Mouse (Mus musculus): ENCODE results near the gene Majin. TPM values are rescaled to one million over a fixed set of nuclear protein-coding genes. Genes with fewer than 3 reads are reported as not detected.

The Majin gene
- polyA plus RNA-seq (2014; fragmentation: Nextera tagmentation; extraction: Ambion mirVana), result not detected in 2 replicates

- Histone ChIP-seq H3K36me3 (ENCODE audit: control insufficient read depth, insufficient read depth, low read length) (no peaks in the 10 kb centered on the region), H3K4me3 (ENCODE audit: control insufficient read depth in 1 of 2, insufficient read depth in 1 of 2, low read depth in 1 of 2, low read length in 2 of 2) (no peak within 1 kb of the TSS), H3K4me1 (ENCODE audit: control insufficient read depth in 2 of 2, insufficient read depth in 2 of 2, low read length in 2 of 2) (no peaks in the 10 kb centered on the region), H3K27ac (replicated peaks in 1 of 2; ENCODE audit: control insufficient read depth in 1 of 2, insufficient read depth in 1 of 2, low read depth in 2 of 2, low read length in 2 of 2) (no peak within 1 kb of the TSS), H3K9ac (ENCODE audit: low read length) (no peak within 1 kb of the TSS), H3K9me3 (ENCODE audit: control insufficient read depth, low read length) (no peaks in the 10 kb centered on the region), H3K27me3 (ENCODE audit: control insufficient read depth, insufficient read depth, low read length) (peaks cover 3% of the 10 kb centered on the region; the same call in 1 of the 2 replicates), H3K4me2 (ENCODE audit: low read length) (no peak within 1 kb of the TSS)
- 77% methylated on average over 23 of the region's 23 CpGs for WGBS
- no peak for ATAC-seq (ENCODE audit: insufficient number of reproducible peaks, insufficient read depth, low FRiP score, low read depth)
These were observed at the start of gene Majin for GRCm38 (mm10) chr19:6184131-6184530. Gene Majin, plus strand, starts transcription at chr19:6184388.

- H3K9ac ChIP-seq (ENCODE audit: low read length), result no peak overlapping the region
- no peak overlapping the region for H3K27ac ChIP-seq (replicated peaks in 1 of 2; ENCODE audit: control insufficient read depth in 1 of 2, insufficient read depth in 1 of 2, low read depth in 2 of 2, low read length in 2 of 2)
- no peaks in the 10 kb centered on the region for H3K27me3 ChIP-seq (ENCODE audit: control insufficient read depth, insufficient read depth, low read length)
- no peak overlapping the region for H3K4me2 ChIP-seq (ENCODE audit: low read length)
- no peak for ATAC-seq (ENCODE audit: insufficient number of reproducible peaks, insufficient read depth, low FRiP score, low read depth)
- WGBS, result 94% methylated on average over 3 of the region's 3 CpGs
- H3K4me1 ChIP-seq (ENCODE audit: control insufficient read depth in 2 of 2, insufficient read depth in 2 of 2, low read length in 2 of 2), result peaks cover 2 to 6% of the 10 kb centered on the region in 2 experiments; a peak in 3 of 4 replicates
- peaks cover 38% of the 10 kb centered on the region for H3K36me3 ChIP-seq (ENCODE audit: control insufficient read depth, insufficient read depth, low read length)
- no peak overlapping the region for H3K4me3 ChIP-seq (ENCODE audit: control insufficient read depth in 1 of 2, insufficient read depth in 1 of 2, low read depth in 1 of 2, low read length in 2 of 2)
- no peaks in the 10 kb centered on the region for H3K9me3 ChIP-seq (ENCODE audit: control insufficient read depth, low read length)
These were observed 47.8 kb upstream of the Majin start for GRCm38 (mm10) chr19:6136397-6136796.

GRCm38 (mm10) chr19:6139701-6140100 lies 44.5 kb upstream of the Majin start:
- peak overlapping the region; percentile 83; the same call in 1 of the 2 replicates for H3K9ac ChIP-seq (ENCODE audit: low read length)

GRCm38 (mm10) chr19:6140374-6140677 lies 43.9 kb upstream of the Majin start:
- ATAC-seq (ENCODE audit: insufficient number of reproducible peaks, insufficient read depth, low FRiP score, low read depth), result no peak

More at GRCm38 (mm10) chr19:6139701-6140100, 44.5 kb upstream of the Majin start:
- Histone ChIP-seq H3K4me3 (ENCODE audit: control insufficient read depth in 1 of 2, insufficient read depth in 1 of 2, low read depth in 1 of 2, low read length in 2 of 2) (peak overlapping the region in 1 of 2 experiments; percentile 78; a peak in 1 of 4 replicates), H3K4me2 (ENCODE audit: low read length) (peak overlapping the region; percentile 73), H3K4me1 (ENCODE audit: control insufficient read depth in 2 of 2, insufficient read depth in 2 of 2, low read length in 2 of 2) (peaks cover 4 to 11% of the 10 kb centered on the region in 2 experiments), H3K27ac (replicated peaks in 1 of 2; ENCODE audit: control insufficient read depth in 1 of 2, insufficient read depth in 1 of 2, low read depth in 2 of 2, low read length in 2 of 2) (no peak overlapping the region), H3K27me3 (ENCODE audit: control insufficient read depth, insufficient read depth, low read length) (no peaks in the 10 kb centered on the region), H3K36me3 (ENCODE audit: control insufficient read depth, insufficient read depth, low read length) (peaks cover 30% of the 10 kb centered on the region), H3K9me3 (ENCODE audit: control insufficient read depth, low read length) (no peaks in the 10 kb centered on the region)
- 92% methylated on average over 6 of the region's 6 CpGs for WGBS
- ATAC-seq (ENCODE audit: insufficient number of reproducible peaks, insufficient read depth, low FRiP score, low read depth), result no peak

GRCm38 (mm10) chr19:6140678-6141393 lies 43.4 kb upstream of the Majin start, which contains the start of gene Batf2:
Gene Batf2, plus strand, starts transcription at chr19:6140983.
- Histone ChIP-seq H3K27me3 (ENCODE audit: control insufficient read depth, insufficient read depth, low read length) (no peaks in the 10 kb centered on the region), H3K4me2 (ENCODE audit: low read length) (peak within 1 kb of the TSS; percentile 73), H3K4me3 (ENCODE audit: control insufficient read depth in 1 of 2, insufficient read depth in 1 of 2, low read depth in 1 of 2, low read length in 2 of 2) (peak within 1 kb of the TSS; percentile 65 to 78), H3K9me3 (ENCODE audit: control insufficient read depth, low read length) (no peaks in the 10 kb centered on the region), H3K36me3 (ENCODE audit: control insufficient read depth, insufficient read depth, low read length) (peaks cover 19% of the 10 kb centered on the region), H3K9ac (ENCODE audit: low read length) (peak within 1 kb of the TSS; percentile 83), H3K27ac (replicated peaks in 1 of 2; ENCODE audit: control insufficient read depth in 1 of 2, insufficient read depth in 1 of 2, low read depth in 2 of 2, low read length in 2 of 2) (peak within 1 kb of the TSS; percentile 94 to 95), H3K4me1 (ENCODE audit: control insufficient read depth in 2 of 2, insufficient read depth in 2 of 2, low read length in 2 of 2) (peaks cover 4 to 11% of the 10 kb centered on the region in 2 experiments)
- ATAC-seq (ENCODE audit: insufficient number of reproducible peaks, insufficient read depth, low FRiP score, low read depth), result peak; percentile 93
- WGBS, result under 1% methylated on average over 68 of the region's 68 CpGs

More at GRCm38 (mm10) chr19:6140374-6140677, 43.9 kb upstream of the Majin start:
- Histone ChIP-seq H3K9me3 (ENCODE audit: control insufficient read depth, low read length) (no peaks in the 10 kb centered on the region), H3K27me3 (ENCODE audit: control insufficient read depth, insufficient read depth, low read length) (no peaks in the 10 kb centered on the region), H3K27ac (replicated peaks in 1 of 2; ENCODE audit: control insufficient read depth in 1 of 2, insufficient read depth in 1 of 2, low read depth in 2 of 2, low read length in 2 of 2) (peak overlapping the region; percentile 55 to 95), H3K36me3 (ENCODE audit: control insufficient read depth, insufficient read depth, low read length) (peaks cover 24% of the 10 kb centered on the region), H3K4me3 (ENCODE audit: control insufficient read depth in 1 of 2, insufficient read depth in 1 of 2, low read depth in 1 of 2, low read length in 2 of 2) (peak overlapping the region; percentile 65 to 78), H3K4me2 (ENCODE audit: low read length) (peak overlapping the region; percentile 73), H3K4me1 (ENCODE audit: control insufficient read depth in 2 of 2, insufficient read depth in 2 of 2, low read length in 2 of 2) (peaks cover 4 to 11% of the 10 kb centered on the region in 2 experiments), H3K9ac (ENCODE audit: low read length) (peak overlapping the region; percentile 83)
- WGBS, result 7% methylated on average over 16 of the region's 16 CpGs

- Histone ChIP-seq H3K36me3 (ENCODE audit: control insufficient read depth, insufficient read depth, low read length) (peaks cover 15% of the 10 kb centered on the region), H3K9ac (ENCODE audit: low read length) (peak within 1 kb of the TSS; percentile 83), H3K27ac (replicated peaks in 1 of 2; ENCODE audit: control insufficient read depth in 1 of 2, insufficient read depth in 1 of 2, low read depth in 2 of 2, low read length in 2 of 2) (peak within 1 kb of the TSS; percentile 94 to 95), H3K4me2 (ENCODE audit: low read length) (peak within 1 kb of the TSS; percentile 73), H3K27me3 (ENCODE audit: control insufficient read depth, insufficient read depth, low read length) (no peaks in the 10 kb centered on the region), H3K4me3 (ENCODE audit: control insufficient read depth in 1 of 2, insufficient read depth in 1 of 2, low read depth in 1 of 2, low read length in 2 of 2) (peak within 1 kb of the TSS; percentile 65 to 78), H3K4me1 (ENCODE audit: control insufficient read depth in 2 of 2, insufficient read depth in 2 of 2, low read length in 2 of 2) (peaks cover 4 to 11% of the 10 kb centered on the region in 2 experiments), H3K9me3 (ENCODE audit: control insufficient read depth, low read length) (no peaks in the 10 kb centered on the region)
- ATAC-seq (ENCODE audit: insufficient number of reproducible peaks, insufficient read depth, low FRiP score, low read depth), result peak; percentile 51
- 0% methylated on average over 15 of the region's 15 CpGs for WGBS
These were observed 42.8 kb upstream of the Majin start, which contains the start of gene Arl2 for GRCm38 (mm10) chr19:6141394-6141749. Gene Arl2, minus strand, starts transcription at chr19:6141548.

- H3K27ac ChIP-seq (replicated peaks in 1 of 2; ENCODE audit: control insufficient read depth in 1 of 2, insufficient read depth in 1 of 2, low read depth in 2 of 2, low read length in 2 of 2), result no peak overlapping the region
- ATAC-seq (ENCODE audit: insufficient number of reproducible peaks, insufficient read depth, low FRiP score, low read depth), result no peak
- H3K36me3 ChIP-seq (ENCODE audit: control insufficient read depth, insufficient read depth, low read length), result no peaks in the 10 kb centered on the region
- H3K4me3 ChIP-seq (ENCODE audit: control insufficient read depth in 1 of 2, insufficient read depth in 1 of 2, low read depth in 1 of 2, low read length in 2 of 2), result no peak overlapping the region
- H3K9me3 ChIP-seq (ENCODE audit: control insufficient read depth, low read length), result no peaks in the 10 kb centered on the region
- no peak overlapping the region for H3K4me2 ChIP-seq (ENCODE audit: low read length)
- H3K9ac ChIP-seq (ENCODE audit: low read length), result no peak overlapping the region
- no peaks in the 10 kb centered on the region for H3K27me3 ChIP-seq (ENCODE audit: control insufficient read depth, insufficient read depth, low read length)
- WGBS, result 67% methylated on average over 5 of the region's 5 CpGs
- peaks cover 4 to 7% of the 10 kb centered on the region in 2 experiments for H3K4me1 ChIP-seq (ENCODE audit: control insufficient read depth in 2 of 2, insufficient read depth in 2 of 2, low read length in 2 of 2)
These were observed 39.3 kb upstream of the Majin start for GRCm38 (mm10) chr19:6144842-6145241.
